Comparison of ENCODE assay signal across 21 mouse cellular contexts in genomic region chr6:50489380-50489779, GRCm38 (mm10). TPM values are rescaled to one million over a fixed set of nuclear protein-coding genes. Genes with fewer than 3 reads are reported as not detected.
DNase-seq lines count a peak whose midpoint lies in the region; ATAC-seq lines count a peak whose summit lies in the region.
"Had no signal": no experiment of that assay in that cellular context is flagged by ENCODE, and none has a peak within 500 bp of the region (broad histone marks: within the 10 kb centered on the region; RNA-seq: fewer than 3 reads in every experiment).

No protein-coding gene starts in this region.

- no peak overlapping the region for H3K4me3 ChIP-seq in forebrain, embryonic 12.5 days (replicated peaks)
- H3K4me3 ChIP-seq in forebrain, embryonic 11.5 days (ENCODE audit: low read depth, low read length): no peak overlapping the region
- no peak overlapping the region for H3K4me3 ChIP-seq in hindbrain, embryonic 14.5 days (replicated peaks; ENCODE audit: low read length)
- H3K4me3 ChIP-seq in hindbrain, embryonic 12.5 days: no peak overlapping the region
- no peak overlapping the region for H3K4me3 ChIP-seq in midbrain, embryonic 16.5 days (ENCODE audit: low read depth, low read length)
- H3K4me3 ChIP-seq in midbrain, embryonic 11.5 days (ENCODE audit: low read depth, low read length): no peak overlapping the region
- no peak overlapping the region for H3K4me3 ChIP-seq in neural tube, embryonic 14.5 days (ENCODE audit: low read depth, low read length)
- H3K4me3 ChIP-seq in intestine, embryonic 16.5 days (ENCODE audit: low read length): no peak overlapping the region
- H3K4me3 ChIP-seq: embryonic facial prominence, embryonic 13.5 days; heart, adult 2 months; intestine, embryonic 15.5 days had no signal

- peak overlapping the region; percentile 12; the same call in 1 of the 2 replicates for H3K9ac ChIP-seq in forebrain, embryonic 12.5 days
- H3K9ac ChIP-seq in forebrain, embryonic 11.5 days (ENCODE audit: low read length): no peak overlapping the region
- H3K9ac ChIP-seq in hindbrain, embryonic 14.5 days: no peak overlapping the region
- no peak overlapping the region for H3K9ac ChIP-seq in hindbrain, embryonic 12.5 days
- H3K9ac ChIP-seq in midbrain, embryonic 16.5 days (ENCODE audit: low read depth, low read length): no peak overlapping the region
- no peak overlapping the region for H3K9ac ChIP-seq in midbrain, embryonic 11.5 days (ENCODE audit: low read length)
- no peak overlapping the region for H3K9ac ChIP-seq in neural tube, embryonic 14.5 days (replicated peaks; ENCODE audit: low read depth, low read length)
- no peak overlapping the region for H3K9ac ChIP-seq in intestine, embryonic 16.5 days (ENCODE audit: low read depth, low read length)
- H3K9ac ChIP-seq: embryonic facial prominence, embryonic 13.5 days; intestine, embryonic 15.5 days had no signal

- ATAC-seq in forebrain, embryonic 12.5 days (ENCODE audit: low FRiP score): no peak
- ATAC-seq in forebrain, embryonic 11.5 days (replicated peaks; ENCODE audit: low FRiP score): no peak
- ATAC-seq in hindbrain, embryonic 14.5 days (ENCODE audit: low FRiP score): no peak
- no peak for ATAC-seq in hindbrain, embryonic 12.5 days (ENCODE audit: low FRiP score)
- 0 out of 2 replicates have a peak, but pooled peaks have one; percentile 51 for ATAC-seq in midbrain, embryonic 16.5 days
- ATAC-seq in midbrain, embryonic 11.5 days (ENCODE audit: low FRiP score): no peak
- ATAC-seq in neural tube, embryonic 14.5 days (ENCODE audit: low read depth): peak; percentile 58
- ATAC-seq in intestine, embryonic 16.5 days: no peak
- ATAC-seq: CD4-positive, CD25-positive, alpha-beta regulatory T cell, adult 4 months; forebrain, embryonic 16.5 days; intestine, embryonic 15.5 days had no signal

- H3K4me2 ChIP-seq in forebrain, embryonic 12.5 days: no peak overlapping the region
- H3K4me2 ChIP-seq in forebrain, embryonic 11.5 days (ENCODE audit: low read depth, low read length, severe bottlenecking): no peak overlapping the region
- no peak overlapping the region for H3K4me2 ChIP-seq in hindbrain, embryonic 14.5 days (replicated peaks)
- H3K4me2 ChIP-seq in hindbrain, embryonic 12.5 days (replicated peaks): no peak overlapping the region
- H3K4me2 ChIP-seq in midbrain, embryonic 16.5 days (ENCODE audit: low read length): no peak overlapping the region
- no peak overlapping the region for H3K4me2 ChIP-seq in midbrain, embryonic 11.5 days
- no peak overlapping the region for H3K4me2 ChIP-seq in neural tube, embryonic 14.5 days (ENCODE audit: low read depth, low read length)
- no peak overlapping the region for H3K4me2 ChIP-seq in intestine, embryonic 16.5 days (ENCODE audit: low read depth, low read length)
- H3K4me2 ChIP-seq: embryonic facial prominence, embryonic 13.5 days; heart, embryonic 11.5 days; intestine, embryonic 15.5 days had no signal

- H3K4me1 ChIP-seq in forebrain, embryonic 12.5 days: no peaks in the 10 kb centered on the region
- H3K4me1 ChIP-seq in forebrain, embryonic 11.5 days (replicated peaks; ENCODE audit: control insufficient read depth, insufficient read depth, low read length): no peaks in the 10 kb centered on the region
- 0 out of 2 replicates have a peak, but pooled peaks cover 3% of the 10 kb centered on the region for H3K4me1 ChIP-seq in hindbrain, embryonic 14.5 days (replicated peaks; ENCODE audit: control insufficient read depth, insufficient read depth, low read length)
- no peaks in the 10 kb centered on the region for H3K4me1 ChIP-seq in hindbrain, embryonic 12.5 days
- no peaks in the 10 kb centered on the region for H3K4me1 ChIP-seq in midbrain, embryonic 16.5 days (ENCODE audit: control insufficient read depth, insufficient read depth, low read length)
- H3K4me1 ChIP-seq in midbrain, embryonic 11.5 days (ENCODE audit: control insufficient read depth, insufficient read depth, low read length): no peaks in the 10 kb centered on the region
- peaks cover 7% of the 10 kb centered on the region for H3K4me1 ChIP-seq in neural tube, embryonic 14.5 days (ENCODE audit: control insufficient read depth, insufficient read depth, low read length)
- H3K4me1 ChIP-seq in intestine, embryonic 16.5 days (ENCODE audit: control insufficient read depth, insufficient read depth, low read length): no peaks in the 10 kb centered on the region
- H3K4me1 ChIP-seq: embryonic facial prominence, embryonic 13.5 days; intestine, embryonic 15.5 days had no signal

- 70% methylated on average over 9 of the region's 9 CpGs for WGBS in forebrain, embryonic 12.5 days
- 77% methylated on average over 9 of the region's 9 CpGs for WGBS in forebrain, embryonic 11.5 days
- 51% methylated on average over 9 of the region's 9 CpGs for WGBS in hindbrain, embryonic 14.5 days
- 65% methylated on average over 9 of the region's 9 CpGs for WGBS in hindbrain, embryonic 12.5 days
- 48% methylated on average over 9 of the region's 9 CpGs for WGBS in midbrain, embryonic 16.5 days
- 75% methylated on average over 9 of the region's 9 CpGs for WGBS in midbrain, embryonic 11.5 days
- WGBS in neural tube, embryonic 14.5 days: 33% methylated on average over 9 of the region's 9 CpGs
- WGBS in intestine, embryonic 16.5 days: 64% methylated on average over 9 of the region's 9 CpGs

- H3K9me3 ChIP-seq in forebrain, embryonic 12.5 days: no peaks in the 10 kb centered on the region
- H3K9me3 ChIP-seq in forebrain, embryonic 11.5 days (ENCODE audit: control insufficient read depth, low read length): no peaks in the 10 kb centered on the region
- H3K9me3 ChIP-seq in hindbrain, embryonic 14.5 days (ENCODE audit: control insufficient read depth, low read length): no peaks in the 10 kb centered on the region
- H3K9me3 ChIP-seq in hindbrain, embryonic 12.5 days (replicated peaks): no peaks in the 10 kb centered on the region
- H3K9me3 ChIP-seq in midbrain, embryonic 16.5 days (replicated peaks; ENCODE audit: control insufficient read depth, low read length, poor library complexity, severe bottlenecking): no peaks in the 10 kb centered on the region
- no peaks in the 10 kb centered on the region for H3K9me3 ChIP-seq in midbrain, embryonic 11.5 days (ENCODE audit: control insufficient read depth, low read length)
- no peaks in the 10 kb centered on the region for H3K9me3 ChIP-seq in neural tube, embryonic 14.5 days (ENCODE audit: control insufficient read depth, low read length)
- H3K9me3 ChIP-seq in intestine, embryonic 16.5 days (ENCODE audit: control insufficient read depth, low read length): no peaks in the 10 kb centered on the region
- H3K9me3 ChIP-seq: embryonic facial prominence, embryonic 13.5 days; G1E; intestine, embryonic 15.5 days had no signal

- H3K27me3 ChIP-seq in forebrain, embryonic 12.5 days: no peaks in the 10 kb centered on the region
- H3K27me3 ChIP-seq in forebrain, embryonic 11.5 days (ENCODE audit: control insufficient read depth, insufficient read depth, low read length): no peaks in the 10 kb centered on the region
- no peaks in the 10 kb centered on the region for H3K27me3 ChIP-seq in hindbrain, embryonic 14.5 days (ENCODE audit: control insufficient read depth, insufficient read depth, low read length)
- no peaks in the 10 kb centered on the region for H3K27me3 ChIP-seq in hindbrain, embryonic 12.5 days
- no peaks in the 10 kb centered on the region for H3K27me3 ChIP-seq in midbrain, embryonic 16.5 days (ENCODE audit: control insufficient read depth, insufficient read depth, low read depth, low read length)
- H3K27me3 ChIP-seq in midbrain, embryonic 11.5 days (ENCODE audit: control insufficient read depth, insufficient read depth, low read length): no peaks in the 10 kb centered on the region
- H3K27me3 ChIP-seq in neural tube, embryonic 14.5 days (ENCODE audit: control insufficient read depth, insufficient read depth, low read length): no peaks in the 10 kb centered on the region
- H3K27me3 ChIP-seq in intestine, embryonic 16.5 days (replicated peaks; ENCODE audit: control insufficient read depth, insufficient read depth, low read length): no peaks in the 10 kb centered on the region
- H3K27me3 ChIP-seq: embryonic facial prominence, embryonic 13.5 days; intestine, embryonic 15.5 days had no signal

- no peaks in the 10 kb centered on the region for H3K36me3 ChIP-seq in forebrain, embryonic 12.5 days (replicated peaks)
- H3K36me3 ChIP-seq in forebrain, embryonic 11.5 days (ENCODE audit: control insufficient read depth, insufficient read depth, low read length): no peaks in the 10 kb centered on the region
- no peaks in the 10 kb centered on the region for H3K36me3 ChIP-seq in hindbrain, embryonic 14.5 days (replicated peaks; ENCODE audit: control insufficient read depth, insufficient read depth)
- H3K36me3 ChIP-seq in hindbrain, embryonic 12.5 days: no peaks in the 10 kb centered on the region
- H3K36me3 ChIP-seq in midbrain, embryonic 16.5 days (ENCODE audit: control insufficient read depth, insufficient read depth, low read length): no peaks in the 10 kb centered on the region
- H3K36me3 ChIP-seq in midbrain, embryonic 11.5 days (ENCODE audit: control insufficient read depth, insufficient read depth, low read length): no peaks in the 10 kb centered on the region
- H3K36me3 ChIP-seq in neural tube, embryonic 14.5 days (ENCODE audit: control insufficient read depth, insufficient read depth, low read length): no peaks in the 10 kb centered on the region
- H3K36me3 ChIP-seq in intestine, embryonic 16.5 days (ENCODE audit: control insufficient read depth, insufficient read depth, low read length): no peaks in the 10 kb centered on the region
- H3K36me3 ChIP-seq: embryonic facial prominence, embryonic 13.5 days; G1E; intestine, embryonic 15.5 days had no signal

- no peak overlapping the region for H3K27ac ChIP-seq in forebrain, embryonic 12.5 days
- no peak overlapping the region for H3K27ac ChIP-seq in forebrain, embryonic 11.5 days (ENCODE audit: low read depth, low read length)
- peak overlapping the region; percentile 33; the same call in 1 of the 2 replicates for H3K27ac ChIP-seq in hindbrain, embryonic 14.5 days
- no peak overlapping the region for H3K27ac ChIP-seq in hindbrain, embryonic 12.5 days
- H3K27ac ChIP-seq in midbrain, embryonic 16.5 days (ENCODE audit: low read length): 0 out of 2 replicates have a peak overlapping the region, but pooled peaks have one; percentile 14
- no peak overlapping the region for H3K27ac ChIP-seq in midbrain, embryonic 11.5 days (ENCODE audit: low read depth, low read length)
- H3K27ac ChIP-seq in neural tube, embryonic 14.5 days (ENCODE audit: low read depth, low read length): peak overlapping the region; percentile 45; the same call in 1 of the 2 replicates
- H3K27ac ChIP-seq in intestine, embryonic 16.5 days (ENCODE audit: low read length): no peak overlapping the region
- H3K27ac ChIP-seq: embryonic facial prominence, embryonic 13.5 days; heart, adult 2 months; intestine, embryonic 15.5 days had no signal

- no peak for DNase-seq in forebrain, embryonic 11.5 days (ENCODE audit: low spot score)
- DNase-seq in hindbrain, embryonic 14.5 days (ENCODE audit: low spot score): peak; percentile 28
- DNase-seq in midbrain, embryonic 11.5 days (ENCODE audit: low spot score, missing footprints): no peak
- DNase-seq: adrenal gland, adult 8-10 months; B cell, adult 2 months; cerebellum, adult 11-12 months; cerebellum, adult 9-11 months; cerebellum, postnatal 36 days; gastrocnemius, postnatal 10 days; heart, adult 2 months had no signal

RNA-seq across cellular contexts. Expression of gene Osbpl3, which starts 33.4 kb away (rescaled TPM):
- 8.5 and 9.5 TPM in 2 replicates for polyA plus RNA-seq in forebrain, embryonic 12.5 days (2016; fragmentation: Nextera tagmentation; extraction: Ambion mirVana)
- polyA plus RNA-seq in forebrain, embryonic 11.5 days (2014; fragmentation: Nextera tagmentation; extraction: Ambion mirVana): 7.8 and 8.7 TPM in 2 replicates
- 3.9 and 4.2 TPM in 2 replicates for polyA plus RNA-seq in hindbrain, embryonic 14.5 days (2014; fragmentation: Nextera tagmentation; extraction: Ambion mirVana)
- polyA plus RNA-seq in hindbrain, embryonic 12.5 days (2016; fragmentation: Nextera tagmentation; extraction: Ambion mirVana): 8.3 and 8.6 TPM in 2 replicates
- 6.0 and 7.2 TPM in 2 replicates for polyA plus RNA-seq in midbrain, embryonic 16.5 days (2015; fragmentation: Nextera tagmentation; extraction: Ambion mirVana)
- polyA plus RNA-seq in midbrain, embryonic 11.5 days (2014; fragmentation: Nextera tagmentation; extraction: Ambion mirVana): 6.7 and 7.3 TPM in 2 replicates
- polyA plus RNA-seq in neural tube, embryonic 14.5 days (2014; fragmentation: Nextera tagmentation; extraction: Ambion mirVana): 3.2 and 7.0 TPM in 2 replicates
- 7.0 and 9.0 TPM in 2 replicates for polyA plus RNA-seq in intestine, embryonic 16.5 days (2015; fragmentation: Nextera tagmentation; extraction: Ambion mirVana)
- polyA plus RNA-seq: G1E had no signal

Comparison
In these comparisons a context has a peak if more than half of its experiments do, and no peak if none do; other contexts are left out.
1. ATAC-seq: peak in midbrain, embryonic 16.5 days (single experiment) and neural tube, embryonic 14.5 days (single experiment); none in forebrain, embryonic 12.5 days (single experiment), forebrain, embryonic 11.5 days (single experiment), hindbrain, embryonic 14.5 days (single experiment), hindbrain, embryonic 12.5 days (single experiment), midbrain, embryonic 11.5 days (single experiment) and intestine, embryonic 16.5 days (single experiment).
2. H3K27ac ChIP-seq: peak in hindbrain, embryonic 14.5 days (single experiment), midbrain, embryonic 16.5 days (single experiment) and neural tube, embryonic 14.5 days (single experiment); none in forebrain, embryonic 12.5 days (single experiment), forebrain, embryonic 11.5 days (single experiment), hindbrain, embryonic 12.5 days (single experiment), midbrain, embryonic 11.5 days (single experiment) and intestine, embryonic 16.5 days (single experiment).